Mouse (Mus musculus) monocyte, adult 2 months (primary cell): Measurements from ENCODE around the gene Trib3.
"Not testable (repeated sequence)": the region's sequence is repeated elsewhere in the genome, so short reads cannot be mapped to it uniquely, and the experiment has no call there.

ENCODE experiments used
- DNase-seq, 2 experiments: peaks; one replicate each; pipeline ENCODE4 v3.0.0; 2022; ENCODE audit warnings: low spot score in 2 of 2, low read depth in 1 of 2

Gene Trib3

GRCm38 (mm10) chr2:152343329-152344213 lies at the start of gene Trib3:
TSS of gene Trib3 (minus strand) at chr2:152344032.
- DNase-seq, result peak; percentile 46 to 48

GRCm38 (mm10) chr2:152393225-152394017 lies 49.6 kb upstream of the Trib3 start:
- no peak for DNase-seq

- no peak for DNase-seq
Observed at GRCm38 (mm10) chr2:152392786-152393185, 49.0 kb upstream of the Trib3 start.

- DNase-seq, result no peak
Observed at GRCm38 (mm10) chr2:152384191-152384590, 40.4 kb upstream of the Trib3 start.

- DNase-seq, result no peak
Observed at GRCm38 (mm10) chr2:152376345-152376741, 32.5 kb upstream of the Trib3 start, which contains the start of gene Nrsn2. TSS of gene Nrsn2 (minus strand) at chr2:152376638.

GRCm38 (mm10) chr2:152375652-152376344 lies 32.0 kb upstream of the Trib3 start:
- DNase-seq, result no peak

GRCm38 (mm10) chr2:152373547-152373946 lies 29.7 kb upstream of the Trib3 start:
- no peak for DNase-seq

GRCm38 (mm10) chr2:152372661-152373060 lies 28.8 kb upstream of the Trib3 start:
- DNase-seq, result no peak

- no peak for DNase-seq
Observed at GRCm38 (mm10) chr2:152372104-152372503, 28.3 kb upstream of the Trib3 start.

- DNase-seq, result no peak
Observed at GRCm38 (mm10) chr2:152368532-152369140, 24.8 kb upstream of the Trib3 start.

GRCm38 (mm10) chr2:152367917-152368316 lies 24.1 kb upstream of the Trib3 start:
- DNase-seq, result no peak

- peak; percentile 10 to 37 for DNase-seq
Observed at GRCm38 (mm10) chr2:152363245-152364147, 19.7 kb upstream of the Trib3 start.

GRCm38 (mm10) chr2:152361193-152361592 lies 17.4 kb upstream of the Trib3 start:
- no peak for DNase-seq

GRCm38 (mm10) chr2:152360271-152360775 lies 16.5 kb upstream of the Trib3 start:
- no peak for DNase-seq

- DNase-seq, result no peak
Observed at GRCm38 (mm10) chr2:152359616-152360015, 15.8 kb upstream of the Trib3 start.

GRCm38 (mm10) chr2:152358977-152359376 lies 15.1 kb upstream of the Trib3 start:
- not testable (repeated sequence) for DNase-seq

- no peak for DNase-seq
Observed at GRCm38 (mm10) chr2:152357254-152357653, 13.4 kb upstream of the Trib3 start.

GRCm38 (mm10) chr2:152349842-152350540 lies 6.2 kb upstream of the Trib3 start:
- no peak for DNase-seq

GRCm38 (mm10) chr2:152349205-152349604 lies 5.4 kb upstream of the Trib3 start:
- no peak for DNase-seq
